Mouse (Mus musculus): ENCODE data around the gene Olfr1342. TPM values are rescaled to one million over a fixed set of nuclear protein-coding genes. Genes with fewer than 3 reads are reported as not detected.

Olfr1342 gene
- total and polyA plus RNA-seq, 2 experiments from 2014 or later: not detected

DNA sequence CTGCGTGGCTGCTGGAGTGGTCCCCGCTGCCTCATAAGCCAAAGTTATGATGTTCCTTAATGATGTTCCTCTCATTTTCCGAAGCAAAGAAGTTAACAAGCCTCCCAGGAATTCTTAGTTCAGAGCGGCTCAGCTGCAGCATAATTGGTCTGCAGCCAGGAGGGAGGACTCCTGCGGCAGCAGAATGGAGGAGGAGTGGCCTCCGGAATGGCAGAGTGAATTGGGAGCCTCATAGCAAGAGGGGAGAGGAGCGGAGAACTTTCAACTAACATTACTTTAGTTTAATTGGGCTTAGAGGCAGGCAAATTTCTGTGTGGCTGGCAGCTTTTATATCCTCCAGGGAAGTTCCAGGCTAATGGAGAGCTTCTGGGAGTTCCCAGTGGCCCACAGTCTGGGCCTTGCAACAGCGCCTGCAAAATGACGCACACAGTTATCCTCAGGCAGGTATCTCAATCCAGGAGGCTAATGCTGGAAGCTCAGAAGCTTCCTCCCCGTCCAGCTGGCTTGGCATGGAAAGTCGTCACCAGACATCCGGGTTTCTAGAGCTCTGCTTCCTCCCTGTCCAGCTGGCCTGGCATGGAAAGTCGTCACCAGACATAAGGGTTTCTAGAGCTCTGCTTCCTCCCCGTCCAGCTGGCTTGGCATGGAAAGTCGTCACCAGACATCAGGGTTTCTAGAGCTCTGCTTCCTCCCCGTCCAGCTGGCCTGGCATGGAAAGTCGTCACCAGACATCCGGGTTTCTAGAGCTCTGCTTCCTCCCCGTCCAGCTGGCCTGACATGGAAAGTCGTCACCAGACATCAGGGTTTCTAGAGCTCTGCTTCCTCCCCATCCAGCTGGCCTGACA lies 50.0 kb downstream of the Olfr1342 start:
- Histone ChIP-seq H3K4me3 (ENCODE audit: low read depth, low read length) (no peak overlapping the region), H3K9ac (no peak overlapping the region), H3K4me2 (ENCODE audit: low read depth) (no peak overlapping the region), H3K27me3 (ENCODE audit: insufficient read depth, low read length) (no peaks in the 10 kb centered on the region), H3K4me1 (ENCODE audit: insufficient read depth) (no peaks in the 10 kb centered on the region), H3K36me3 (ENCODE audit: insufficient read depth) (no peaks in the 10 kb centered on the region), H3K27ac (ENCODE audit: low read depth, low read length) (no peak overlapping the region), H3K9me3 (ENCODE audit: low read length) (no peaks in the 10 kb centered on the region)
- ATAC-seq: no peak
- 29% methylated on average over 20 of the region's 20 CpGs for WGBS
- DNase-seq: peak; percentile 37
- no peak for TF ChIP-seq CTCF (IDR thresholded peaks at IDR 0.05; ENCODE audit: low read depth)

Other genes with a start within 250 kb of the Olfr1342 start
- not detected in 2 replicates for gene Mpl, start 235.2 kb downstream of the Olfr1342 start, total RNA-seq (2014; rRNA removed)
- gene Mpl, start 235.2 kb downstream of the Olfr1342 start, polyA plus RNA-seq (2015; fragmentation: Nextera tagmentation; extraction: Ambion mirVana): 0.10 TPM in 1 of 2 replicates, not detected in the other
- 10.4 and 14.9 TPM in 2 replicates for gene Tie1, start 202.7 kb downstream of the Olfr1342 start, total RNA-seq (2014; rRNA removed)
- gene Tie1, start 202.7 kb downstream of the Olfr1342 start, polyA plus RNA-seq (2015; fragmentation: Nextera tagmentation; extraction: Ambion mirVana): 9.5 and 9.8 TPM in 2 replicates
- gene 2610528J11Rik, start 165.8 kb downstream of the Olfr1342 start, total RNA-seq (2014; rRNA removed): not detected in 2 replicates
- gene 2610528J11Rik, start 165.8 kb downstream of the Olfr1342 start, polyA plus RNA-seq (2015; fragmentation: Nextera tagmentation; extraction: Ambion mirVana): not detected in 2 replicates
- 0.31 TPM in 1 of 2 replicates, not detected in the other for gene Tmem125, start 148.7 kb downstream of the Olfr1342 start, total RNA-seq (2014; rRNA removed)
- gene Tmem125, start 148.7 kb downstream of the Olfr1342 start, polyA plus RNA-seq (2015; fragmentation: Nextera tagmentation; extraction: Ambion mirVana): 0.29 and 0.39 TPM in 2 replicates
- 0.69 and 2.0 TPM in 2 replicates for gene Cfap57, start 72.0 kb downstream of the Olfr1342 start, total RNA-seq (2014; rRNA removed)
- 0.89 and 1.3 TPM in 2 replicates for gene Cfap57, start 72.0 kb downstream of the Olfr1342 start, polyA plus RNA-seq (2015; fragmentation: Nextera tagmentation; extraction: Ambion mirVana)
- gene Ebna1bp2, start 72.0 kb downstream of the Olfr1342 start, total RNA-seq (2014; rRNA removed): 48.9 and 56.3 TPM in 2 replicates
- 97.7 and 104 TPM in 2 replicates for gene Ebna1bp2, start 72.0 kb downstream of the Olfr1342 start, polyA plus RNA-seq (2015; fragmentation: Nextera tagmentation; extraction: Ambion mirVana)
- gene Olfr62, start 33.8 kb downstream of the Olfr1342 start, total RNA-seq (2014; rRNA removed): not detected in 2 replicates
- gene Olfr62, start 33.8 kb downstream of the Olfr1342 start, polyA plus RNA-seq (2015; fragmentation: Nextera tagmentation; extraction: Ambion mirVana): not detected in 2 replicates
- gene Olfr1341, start 10.8 kb upstream of the Olfr1342 start, total RNA-seq (2014; rRNA removed): not detected in 2 replicates
- gene Olfr1341, start 10.8 kb upstream of the Olfr1342 start, polyA plus RNA-seq (2015; fragmentation: Nextera tagmentation; extraction: Ambion mirVana): not detected in 2 replicates
- gene Olfr1340, start 27.4 kb upstream of the Olfr1342 start, total RNA-seq (2014; rRNA removed): not detected in 2 replicates
- 0.10 TPM in 1 of 2 replicates, not detected in the other for gene Olfr1340, start 27.4 kb upstream of the Olfr1342 start, polyA plus RNA-seq (2015; fragmentation: Nextera tagmentation; extraction: Ambion mirVana)
- not detected in 2 replicates for gene Olfr1339, start 39.4 kb upstream of the Olfr1342 start, total RNA-seq (2014; rRNA removed)
- not detected in 2 replicates for gene Olfr1339, start 39.4 kb upstream of the Olfr1342 start, polyA plus RNA-seq (2015; fragmentation: Nextera tagmentation; extraction: Ambion mirVana)
- not detected in 2 replicates for gene Olfr1338, start 66.0 kb upstream of the Olfr1342 start, total RNA-seq (2014; rRNA removed)
- not detected in 2 replicates for gene Olfr1338, start 66.0 kb upstream of the Olfr1342 start, polyA plus RNA-seq (2015; fragmentation: Nextera tagmentation; extraction: Ambion mirVana)
- not detected in 2 replicates for gene Olfr1337, start 89.8 kb upstream of the Olfr1342 start, total RNA-seq (2014; rRNA removed)
- not detected in 2 replicates for gene Olfr1337, start 89.8 kb upstream of the Olfr1342 start, polyA plus RNA-seq (2015; fragmentation: Nextera tagmentation; extraction: Ambion mirVana)
- gene Olfr1335, start 117.2 kb upstream of the Olfr1342 start, total RNA-seq (2014; rRNA removed): not detected in 2 replicates
- not detected in 2 replicates for gene Olfr1335, start 117.2 kb upstream of the Olfr1342 start, polyA plus RNA-seq (2015; fragmentation: Nextera tagmentation; extraction: Ambion mirVana)
- not detected in 2 replicates for gene Olfr1333, start 143.5 kb upstream of the Olfr1342 start, total RNA-seq (2014; rRNA removed)
- not detected in 2 replicates for gene Olfr1333, start 143.5 kb upstream of the Olfr1342 start, polyA plus RNA-seq (2015; fragmentation: Nextera tagmentation; extraction: Ambion mirVana)
- gene Olfr1331, start 171.9 kb upstream of the Olfr1342 start, total RNA-seq (2014; rRNA removed): not detected in 2 replicates
- not detected in 2 replicates for gene Olfr1331, start 171.9 kb upstream of the Olfr1342 start, polyA plus RNA-seq (2015; fragmentation: Nextera tagmentation; extraction: Ambion mirVana)
- not detected in 2 replicates for gene Olfr1330, start 195.8 kb upstream of the Olfr1342 start, total RNA-seq (2014; rRNA removed)
- not detected in 2 replicates for gene Olfr1330, start 195.8 kb upstream of the Olfr1342 start, polyA plus RNA-seq (2015; fragmentation: Nextera tagmentation; extraction: Ambion mirVana)
- gene Olfr1329, start 224.7 kb upstream of the Olfr1342 start, total RNA-seq (2014; rRNA removed): not detected in 2 replicates
- gene Olfr1329, start 224.7 kb upstream of the Olfr1342 start, polyA plus RNA-seq (2015; fragmentation: Nextera tagmentation; extraction: Ambion mirVana): not detected in 2 replicates
- gene Olfr1328, start 245.9 kb upstream of the Olfr1342 start, total RNA-seq (2014; rRNA removed): not detected in 2 replicates
- not detected in 2 replicates for gene Olfr1328, start 245.9 kb upstream of the Olfr1342 start, polyA plus RNA-seq (2015; fragmentation: Nextera tagmentation; extraction: Ambion mirVana)